In genomic region chr13:13568824-13569223, GRCm38 (mm10) we compare ENCODE assay signal across 23 mouse cellular contexts. TPM values are rescaled to one million over a fixed set of nuclear protein-coding genes. Genes with fewer than 3 reads are reported as not detected.
A peak's percentile ranks its signal among the peaks of the same experiment; 100 is the strongest.
DNase-seq lines count a peak whose midpoint lies in the region; ATAC-seq and TF ChIP-seq lines count a peak whose summit lies in the region.
"Had no signal": no experiment of that assay in that cellular context is flagged by ENCODE, and none has a peak within 500 bp of the region (broad histone marks: within the 10 kb centered on the region; RNA-seq: fewer than 3 reads in every experiment).

No protein-coding gene starts in this region.

- no peak overlapping the region for H3K4me2 ChIP-seq in heart, embryonic 11.5 days
- no peak overlapping the region for H3K4me2 ChIP-seq in liver, embryonic 13.5 days
- H3K4me2 ChIP-seq: hindbrain, embryonic 15.5 days; limb, embryonic 13.5 days; midbrain, embryonic 13.5 days had no signal

- H3K79me2 ChIP-seq in MEL (ENCODE audit: control insufficient read depth, insufficient read depth, low read length, poor library complexity), result no peaks in the 10 kb centered on the region

- no peak overlapping the region for H3K9ac ChIP-seq in heart, embryonic 11.5 days (ENCODE audit: low read depth, low read length)
- H3K9ac ChIP-seq in MEL (ENCODE audit: control insufficient read depth, low read depth, low read length, poor library complexity, severe bottlenecking), result peak overlapping the region; percentile 3; the same call in 1 of the 2 replicates
- H3K9ac ChIP-seq in liver, embryonic 13.5 days, result no peak overlapping the region
- H3K9ac ChIP-seq: hindbrain, embryonic 15.5 days; limb, embryonic 13.5 days; midbrain, embryonic 13.5 days had no signal

- no peaks in the 10 kb centered on the region for H3K9me3 ChIP-seq in heart, embryonic 11.5 days (replicated peaks; ENCODE audit: control insufficient read depth, low read length)
- H3K9me3 ChIP-seq in MEL (replicated peaks; ENCODE audit: insufficient read depth, low read length), result no peaks in the 10 kb centered on the region
- H3K9me3 ChIP-seq in liver, embryonic 13.5 days (replicated peaks), result no peaks in the 10 kb centered on the region
- H3K9me3 ChIP-seq: hindbrain, embryonic 10.5 days; hindbrain, embryonic 15.5 days; limb, embryonic 13.5 days; megakaryocyte, embryonic 14.5 days; midbrain, embryonic 13.5 days had no signal

- 0 out of 2 replicates have a peak, but pooled peaks have one; percentile 26 for ATAC-seq in heart, embryonic 11.5 days (replicated peaks; ENCODE audit: insufficient number of reproducible peaks, low FRiP score, low TSS enrichment)
- peak; percentile 49; the same call in 1 of the 2 replicates for ATAC-seq in liver, embryonic 13.5 days (ENCODE audit: low read depth)
- peak; percentile 80 for ATAC-seq in megakaryocyte-erythroid progenitor cell, adult 5-6 weeks (replicated peaks; ENCODE audit: low FRiP score, low TSS enrichment, poor library complexity, severe bottlenecking)
- ATAC-seq: forebrain, embryonic 16.5 days; midbrain, embryonic 13.5 days had no signal

- peaks cover 16% of the 10 kb centered on the region; the same call in 1 of the 2 replicates for H3K4me1 ChIP-seq in heart, embryonic 11.5 days (ENCODE audit: control insufficient read depth, insufficient read depth, low read length)
- H3K4me1 ChIP-seq in MEL (ENCODE audit: control insufficient read depth in 1 of 2, insufficient read depth in 2 of 2, low read length in 2 of 2), result peaks cover 14 to 15% of the 10 kb centered on the region in 2 experiments
- peaks cover 15% of the 10 kb centered on the region for H3K4me1 ChIP-seq in liver, embryonic 13.5 days (replicated peaks)
- H3K4me1 ChIP-seq: hindbrain, embryonic 10.5 days; limb, embryonic 13.5 days; midbrain, embryonic 13.5 days had no signal

- 35% methylated on average over 1 of the region's 1 CpGs for WGBS in heart, embryonic 11.5 days (ENCODE audit: insufficient replicate concordance)
- WGBS in liver, embryonic 13.5 days (ENCODE audit: insufficient replicate concordance), result 11% methylated on average over 1 of the region's 1 CpGs

- no peak overlapping the region for H3K27ac ChIP-seq in heart, embryonic 11.5 days (ENCODE audit: low read depth, low read length)
- H3K27ac ChIP-seq in MEL (ENCODE audit: control insufficient read depth, low read depth, low read length), result peak overlapping the region; percentile 47
- H3K27ac ChIP-seq in liver, embryonic 13.5 days, result peak overlapping the region; percentile 1; the same call in 1 of the 2 replicates
- H3K27ac ChIP-seq: hindbrain, embryonic 10.5 days; hindbrain, embryonic 15.5 days; kidney, postnatal 0 days; limb, embryonic 13.5 days; midbrain, embryonic 13.5 days had no signal

- no peaks in the 10 kb centered on the region for H3K36me3 ChIP-seq in heart, embryonic 11.5 days (ENCODE audit: control insufficient read depth, insufficient read depth, low read length)
- H3K36me3 ChIP-seq in MEL (ENCODE audit: control insufficient read depth in 1 of 2, insufficient read depth in 2 of 2, low read length in 2 of 2), result peaks cover 0 to 17% of the 10 kb centered on the region in 2 experiments; a peak in 2 of 4 replicates
- H3K36me3 ChIP-seq in liver, embryonic 13.5 days, result no peaks in the 10 kb centered on the region
- H3K36me3 ChIP-seq: hindbrain, embryonic 10.5 days; hindbrain, embryonic 15.5 days; limb, embryonic 13.5 days; midbrain, embryonic 13.5 days had no signal

- no peak overlapping the region for H3K4me3 ChIP-seq in heart, embryonic 11.5 days (ENCODE audit: low read depth, low read length)
- peak overlapping the region in 1 of 2 experiments; percentile 10; a peak in 1 of 4 replicates for H3K4me3 ChIP-seq in MEL (ENCODE audit: control insufficient read depth in 1 of 2, insufficient read depth in 1 of 2, low read depth in 2 of 2, low read length in 2 of 2)
- H3K4me3 ChIP-seq in liver, embryonic 13.5 days (replicated peaks), result no peak overlapping the region
- H3K4me3 ChIP-seq: erythroblast, embryonic 14.5 days; hindbrain, embryonic 10.5 days; hindbrain, embryonic 15.5 days; limb, embryonic 13.5 days; megakaryocyte, embryonic 14.5 days; midbrain, embryonic 13.5 days had no signal

- no peak for TF ChIP-seq POLR2A in MEL (IDR thresholded peaks at IDR 0.05; ENCODE audit: control insufficient read depth in 1 of 2, insufficient read depth in 1 of 2, low read depth in 1 of 2, low read length in 2 of 2, poor library complexity in 1 of 2)

- TF ChIP-seq RAD21 in MEL (IDR thresholded peaks at IDR 0.05; ENCODE audit: low read depth, low read length), result no peak

- TF ChIP-seq CTCF in MEL (IDR thresholded peaks at IDR 0.05 in 2 of 3, conservative IDR thresholded peaks at IDR 0.05 in 1 of 3; ENCODE audit: control insufficient read depth in 1 of 3, insufficient read depth in 1 of 3, low read depth in 2 of 3, low read length in 3 of 3, poor library complexity in 1 of 3, severe bottlenecking in 1 of 3), result no peak

- no peak for DNase-seq in heart, adult 11 months
- DNase-seq in MEL (ENCODE audit: low read depth, low spot score), result peak; percentile 68
- no peak for DNase-seq in liver, embryonic 13.5 days
- DNase-seq in c-Kit-positive CD71-positive TER-119-positive erythroid progenitor cells, embryonic 14.5 days (ENCODE audit: low spot score), result no peak
- no peak for DNase-seq in adrenal gland, postnatal 4 days (ENCODE audit: low spot score in 2 of 2)
- DNase-seq: adrenal gland, adult 8-10 months; cerebellum, adult 18-20 months; cerebellum, postnatal 14 days; kidney, adult 2 months; kidney, postnatal 4 days; lung, adult 2 months; lung, postnatal 14 days had no signal

- TF ChIP-seq EP300 in MEL (IDR thresholded peaks at IDR 0.05; ENCODE audit: low read depth in 1 of 2, low read length in 2 of 2), result peak; percentile 75 to 83

- no peaks in the 10 kb centered on the region for H3K27me3 ChIP-seq in heart, embryonic 11.5 days (ENCODE audit: control insufficient read depth, insufficient read depth, low read length)
- H3K27me3 ChIP-seq in MEL (ENCODE audit: control insufficient read depth in 1 of 2, insufficient read depth in 2 of 2, low read length in 2 of 2), result no peaks in the 10 kb centered on the region
- no peaks in the 10 kb centered on the region for H3K27me3 ChIP-seq in liver, embryonic 13.5 days
- H3K27me3 ChIP-seq: CH12.LX; hindbrain, embryonic 15.5 days; limb, embryonic 13.5 days; megakaryocyte, embryonic 14.5 days; midbrain, embryonic 13.5 days had no signal

TF ChIP-seq in MEL, 35 proteins besides CTCF, POLR2A, EP300 and RAD21:
- TF ChIP-seq USF1 (IDR thresholded peaks at IDR 0.05; ENCODE audit: low read depth, low read length) (no peak), ETS1 (IDR thresholded peaks at IDR 0.05; ENCODE audit: low read depth, low read length) (0 out of 2 replicates have a peak, but pooled peaks have one; percentile 26), POLR2AphosphoS2 (IDR thresholded peaks at IDR 0.05; ENCODE audit: low read length) (no peak), TAL1 (IDR thresholded peaks at IDR 0.05; ENCODE audit: low read length) (peak; percentile 70), ELF1 (IDR thresholded peaks at IDR 0.05; ENCODE audit: low read depth, low read length) (no peak), RCOR1 (IDR thresholded peaks at IDR 0.05; ENCODE audit: low read depth, low read length) (peak; percentile 46; the same call in 1 of the 2 replicates), TCF12 (IDR thresholded peaks at IDR 0.05; ENCODE audit: low read depth, low read length) (peak; percentile 71; the same call in 1 of the 2 replicates), GATA1 (IDR thresholded peaks at IDR 0.05; ENCODE audit: low read depth, low read length) (peak; percentile 63)
TF ChIP-seq in MEL: peak in this region for 5.

RNA-seq across cellular contexts. Expression of gene Lyst, which starts 21.4 kb away (rescaled TPM):
- 2.5 and 3.9 TPM in 2 replicates for polyA plus RNA-seq in heart, embryonic 11.5 days (2014; fragmentation: Nextera tagmentation; extraction: Ambion mirVana)
- 2.9 and 3.0 TPM in 2 replicates for total RNA-seq in MEL (2012; rRNA removed)
- 1 to 10 TPM in 1 of 2 experiments, not detected in 1; 3.1 TPM for polyA plus RNA-seq in MEL (2012; ENCODE audit: insufficient read depth in 1 of 2, insufficient read length in 2 of 2, low read depth in 1 of 2, low replicate concordance in 2 of 2, missing spikeins in 1 of 2)
- 1.4 and 2.2 TPM in 2 replicates for polyA plus RNA-seq in liver, embryonic 13.5 days (2015; fragmentation: Nextera tagmentation; extraction: Ambion mirVana)
- 19.3 and 24.9 TPM in 2 replicates for total RNA-seq in megakaryocyte-erythroid progenitor cell, adult 5-6 weeks (2014; fragmentation: Nextera tagmentation)
- 10.1 TPM in 2 replicates for total RNA-seq in megakaryocyte-erythroid progenitor cell, adult 5-6 weeks (2017)
- total RNA-seq in adrenal gland, postnatal 4 days (2021), result 10 to 100 TPM; 35.4 to 35.8 TPM

Comparison
In these comparisons a context has a peak if more than half of its experiments do, and no peak if none do; other contexts are left out.
1. ATAC-seq: peak in every context shown above with its lines; median percentile 80 in megakaryocyte-erythroid progenitor cell, adult 5-6 weeks; 49 in liver, embryonic 13.5 days; 26 in heart, embryonic 11.5 days.